Mouse (Mus musculus) midbrain, embryonic 12.5 days (tissue): ENCODE data around the gene Mthfd2. TPM values are rescaled to one million over a fixed set of nuclear protein-coding genes. Genes with fewer than 3 reads are reported as not detected.

Experiments
- ATAC-seq: fragments of 200-750 bp; cut with Nextera tagmentation; 2 replicates; pipeline ENCODE4 v1.8.0; 2017; ENCODE audit warnings: low read depth, moderate TSS enrichment, moderate library complexity; ENCODE audit not compliant: low FRiP score
- H3K27ac ChIP-seq: fragments of 300-500 bp; sonication (generic); replicated peaks from 2 replicates; pipeline ENCODE4 v1.5.1; 2016; ENCODE audit warnings: mild to moderate bottlenecking
- H3K27me3 ChIP-seq: fragments of 300-500 bp; sonication (generic); 2 replicates; pipeline ENCODE4 v1.6.1; 2016; ENCODE audit warnings: mild to moderate bottlenecking
- H3K36me3 ChIP-seq: fragments of 300-500 bp; sonication (generic); 2 replicates; pipeline ENCODE4 v1.6.1; 2016
- H3K4me1 ChIP-seq: fragments of 300-500 bp; sonication (generic); 2 replicates; pipeline ENCODE4 v1.6.1; 2016
- H3K4me2 ChIP-seq: fragments of 300-500 bp; sonication (generic); replicated peaks from 2 replicates; pipeline ENCODE4 v1.6.1; 2016; ENCODE audit warnings: mild to moderate bottlenecking, moderate library complexity
- H3K4me3 ChIP-seq: fragments of 300-500 bp; sonication (generic); 2 replicates; pipeline ENCODE4 v1.5.1; 2016; ENCODE audit warnings: mild to moderate bottlenecking
- H3K9ac ChIP-seq: fragments of 300-500 bp; sonication (generic); replicated peaks from 2 replicates; pipeline ENCODE4 v1.6.1; 2016; ENCODE audit warnings: mild to moderate bottlenecking, moderate library complexity
- H3K9me3 ChIP-seq: fragments of 300-500 bp; sonication (generic); 2 replicates; pipeline ENCODE4 v1.6.1; 2016; ENCODE audit warnings: mild to moderate bottlenecking
- WGBS: fragments of 180-500 bp; shearing (Covaris S2); methylation state at CpG from one replicate; pipeline ENCODE4 v1.1.7; 2016; 5-methylcytosine and 5-hydroxymethylcytosine counted together
- polyA plus RNA-seq: library from polyadenylated mRNA; unstranded; fragments of >200 nt; fragmentation: Nextera tagmentation; extraction: Ambion mirVana; gene quantifications from 2 replicates; pipeline ENCODE4 v1.2.1, GENCODE M21; 2016

The Mthfd2 gene
- 33.0 and 37.3 TPM in 2 replicates for polyA plus RNA-seq

GRCm38 (mm10) chr6:83325525-83326393 lies at the start of gene Mthfd2, which contains the start of gene Mob1a:
Gene Mthfd2, minus strand, starts transcription at chr6:83325908.
Gene Mob1a, plus strand, starts transcription at chr6:83326016.
- H3K9ac ChIP-seq, result peak within 1 kb of the TSS; percentile 96
- peak within 1 kb of the TSS; percentile 92 for H3K27ac ChIP-seq
- no peaks in the 10 kb centered on the region for H3K27me3 ChIP-seq
- peaks cover 19% of the 10 kb centered on the region for H3K4me1 ChIP-seq
- peak within 1 kb of the TSS; percentile 70 for H3K4me2 ChIP-seq
- no peaks in the 10 kb centered on the region for H3K9me3 ChIP-seq
- peak within 1 kb of the TSS; percentile 92 for H3K4me3 ChIP-seq
- peaks cover 11% of the 10 kb centered on the region for H3K36me3 ChIP-seq
- ATAC-seq, result peak; percentile 98
- 2% methylated on average over 62 of the region's 65 CpGs for WGBS

- H3K9me3 ChIP-seq, result no peaks in the 10 kb centered on the region
- no peak overlapping the region for H3K4me2 ChIP-seq
- WGBS, result 86% methylated on average over 9 of the region's 9 CpGs
- ATAC-seq, result no peak
- peaks cover 99% of the 10 kb centered on the region for H3K36me3 ChIP-seq
- H3K27me3 ChIP-seq, result no peaks in the 10 kb centered on the region
- H3K27ac ChIP-seq, result no peak overlapping the region
- no peak overlapping the region for H3K4me3 ChIP-seq
- H3K4me1 ChIP-seq, result no peaks in the 10 kb centered on the region
- H3K9ac ChIP-seq, result no peak overlapping the region
Measured at GRCm38 (mm10) chr6:83373704-83374300, 48.1 kb upstream of the Mthfd2 start.

GRCm38 (mm10) chr6:83371350-83371749 lies 45.6 kb upstream of the Mthfd2 start:
- no peak overlapping the region for H3K4me2 ChIP-seq
- no peak for ATAC-seq
- peaks cover 98% of the 10 kb centered on the region for H3K36me3 ChIP-seq
- H3K9ac ChIP-seq, result no peak overlapping the region
- H3K9me3 ChIP-seq, result no peaks in the 10 kb centered on the region
- 79% methylated on average over 3 of the region's 3 CpGs for WGBS
- no peak overlapping the region for H3K27ac ChIP-seq
- no peak overlapping the region for H3K4me3 ChIP-seq
- no peaks in the 10 kb centered on the region for H3K4me1 ChIP-seq
- no peaks in the 10 kb centered on the region for H3K27me3 ChIP-seq

- no peaks in the 10 kb centered on the region for H3K4me1 ChIP-seq
- no peak overlapping the region for H3K27ac ChIP-seq
- H3K27me3 ChIP-seq, result no peaks in the 10 kb centered on the region
- H3K36me3 ChIP-seq, result peaks cover 94% of the 10 kb centered on the region
- no peak overlapping the region for H3K4me3 ChIP-seq
- 91% methylated on average over 21 of the region's 21 CpGs for WGBS
- no peak overlapping the region for H3K4me2 ChIP-seq
- H3K9me3 ChIP-seq, result no peaks in the 10 kb centered on the region
- no peak for ATAC-seq
- no peak overlapping the region for H3K9ac ChIP-seq
Measured at GRCm38 (mm10) chr6:83370316-83370965, 44.7 kb upstream of the Mthfd2 start.

- H3K4me2 ChIP-seq, result no peak overlapping the region
- H3K4me3 ChIP-seq, result no peak overlapping the region
- peaks cover 55% of the 10 kb centered on the region for H3K36me3 ChIP-seq
- H3K9me3 ChIP-seq, result no peaks in the 10 kb centered on the region
- H3K4me1 ChIP-seq, result no peaks in the 10 kb centered on the region
- ATAC-seq, result no peak
- no peak overlapping the region for H3K27ac ChIP-seq
- H3K27me3 ChIP-seq, result no peaks in the 10 kb centered on the region
- H3K9ac ChIP-seq, result no peak overlapping the region
- 91% methylated on average over 12 of the region's 12 CpGs for WGBS
Measured at GRCm38 (mm10) chr6:83363075-83363474, 37.4 kb upstream of the Mthfd2 start.

GRCm38 (mm10) chr6:83361523-83362248 lies 36.0 kb upstream of the Mthfd2 start:
- Histone ChIP-seq H3K9ac (no peak overlapping the region), H3K4me2 (no peak overlapping the region), H3K27me3 (no peaks in the 10 kb centered on the region), H3K36me3 (peaks cover 43% of the 10 kb centered on the region), H3K9me3 (no peaks in the 10 kb centered on the region), H3K4me3 (no peak overlapping the region), H3K27ac (no peak overlapping the region), H3K4me1 (0 out of 2 replicates have a peak, but pooled peaks cover 2% of the 10 kb centered on the region)
- ATAC-seq, result no peak
- 88% methylated on average over 11 of the region's 11 CpGs for WGBS

GRCm38 (mm10) chr6:83357436-83357835 lies 31.7 kb upstream of the Mthfd2 start:
- H3K27ac ChIP-seq, result no peak overlapping the region
- ATAC-seq, result no peak
- WGBS, result 93% methylated on average over 10 of the region's 10 CpGs
- no peak overlapping the region for H3K4me3 ChIP-seq
- no peaks in the 10 kb centered on the region for H3K27me3 ChIP-seq
- peaks cover 45% of the 10 kb centered on the region for H3K36me3 ChIP-seq
- no peak overlapping the region for H3K4me2 ChIP-seq
- 0 out of 2 replicates have a peak, but pooled peaks cover 4% of the 10 kb centered on the region for H3K4me1 ChIP-seq
- H3K9ac ChIP-seq, result no peak overlapping the region
- no peaks in the 10 kb centered on the region for H3K9me3 ChIP-seq

GRCm38 (mm10) chr6:83356569-83357138 lies 30.9 kb upstream of the Mthfd2 start:
- H3K4me3 ChIP-seq, result no peak overlapping the region
- no peaks in the 10 kb centered on the region for H3K9me3 ChIP-seq
- H3K27me3 ChIP-seq, result no peaks in the 10 kb centered on the region
- 18% methylated on average over 7 of the region's 7 CpGs for WGBS
- H3K4me2 ChIP-seq, result no peak overlapping the region
- H3K4me1 ChIP-seq, result 0 out of 2 replicates have a peak, but pooled peaks cover 4% of the 10 kb centered on the region
- H3K9ac ChIP-seq, result no peak overlapping the region
- H3K36me3 ChIP-seq, result peaks cover 45% of the 10 kb centered on the region
- peak; percentile 42; the same call in 1 of the 2 replicates for ATAC-seq
- H3K27ac ChIP-seq, result no peak overlapping the region

- 86% methylated on average over 9 of the region's 9 CpGs for WGBS
- H3K4me1 ChIP-seq, result peaks cover 10% of the 10 kb centered on the region
- no peaks in the 10 kb centered on the region for H3K9me3 ChIP-seq
- no peak overlapping the region for H3K9ac ChIP-seq
- no peak overlapping the region for H3K4me3 ChIP-seq
- no peak overlapping the region for H3K27ac ChIP-seq
- no peak for ATAC-seq
- peaks cover 38% of the 10 kb centered on the region for H3K36me3 ChIP-seq
- no peak overlapping the region for H3K4me2 ChIP-seq
- no peaks in the 10 kb centered on the region for H3K27me3 ChIP-seq
Measured at GRCm38 (mm10) chr6:83354856-83355781, 29.4 kb upstream of the Mthfd2 start.

- H3K4me1 ChIP-seq, result peaks cover 20% of the 10 kb centered on the region
- H3K4me3 ChIP-seq, result no peak overlapping the region
- no peak overlapping the region for H3K27ac ChIP-seq
- H3K9ac ChIP-seq, result no peak overlapping the region
- ATAC-seq, result no peak
- H3K27me3 ChIP-seq, result no peaks in the 10 kb centered on the region
- H3K36me3 ChIP-seq, result peaks cover 21% of the 10 kb centered on the region
- H3K9me3 ChIP-seq, result no peaks in the 10 kb centered on the region
- WGBS, result 92% methylated on average over 24 of the region's 24 CpGs
- no peak overlapping the region for H3K4me2 ChIP-seq
Measured at GRCm38 (mm10) chr6:83352666-83353410, 27.1 kb upstream of the Mthfd2 start.
